Mouse (Mus musculus): ENCODE data around the gene Gm4778.

DNA sequence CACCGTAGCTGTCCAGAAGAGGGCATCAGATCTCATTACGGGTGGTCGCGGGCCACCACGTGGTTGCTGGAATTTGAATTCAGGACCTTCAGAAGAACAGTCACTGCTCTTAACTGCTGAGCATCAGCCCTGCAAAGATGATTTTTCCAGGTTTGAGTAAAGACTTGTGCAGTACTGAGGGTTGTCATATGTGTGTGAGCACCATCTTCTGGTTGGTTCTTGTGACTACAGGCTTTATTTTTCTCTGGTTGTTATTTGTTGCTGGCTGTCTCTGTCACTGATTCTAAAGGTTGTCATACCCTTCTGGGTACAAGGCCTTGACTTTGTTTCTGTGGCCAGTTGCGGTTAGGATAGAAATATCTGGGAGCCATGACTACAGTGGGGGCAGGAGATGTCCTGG is 3.2 kb upstream of the Gm4778 start:
- TF ChIP-seq POLR2A (IDR thresholded peaks at IDR 0.05; ENCODE audit: low read depth, low read length) (no peak), CTCF (IDR thresholded peaks at IDR 0.05; ENCODE audit: extremely low read depth, insufficient read depth, insufficient read length, insufficient replicate concordance) (no peak)
